Mouse (Mus musculus): ENCODE data around the gene Lhx4.

Gene Lhx4

GRCm38 (mm10) chr1:155703191-155703680, 48.2 kb downstream of the Lhx4 start:
- DNase-seq (ENCODE audit: low spot score), result no peak

- DNase-seq (ENCODE audit: low spot score), result peak; percentile 77
Measured at GRCm38 (mm10) chr1:155700886-155701285, 50.6 kb downstream of the Lhx4 start.

GRCm38 (mm10) chr1:155698373-155699159, 52.9 kb downstream of the Lhx4 start:
- no peak for DNase-seq (ENCODE audit: low spot score)

- DNase-seq (ENCODE audit: low spot score), result no peak
Measured at GRCm38 (mm10) chr1:155693443-155693842, 58.0 kb downstream of the Lhx4 start.

GRCm38 (mm10) chr1:155693026-155693425, 58.5 kb downstream of the Lhx4 start:
- DNase-seq (ENCODE audit: low spot score), result no peak

GRCm38 (mm10) chr1:155692230-155692629, 59.3 kb downstream of the Lhx4 start:
- DNase-seq (ENCODE audit: low spot score), result no peak

- DNase-seq (ENCODE audit: low spot score), result no peak
Measured at GRCm38 (mm10) chr1:155689558-155689957, 61.9 kb downstream of the Lhx4 start.

GRCm38 (mm10) chr1:155689141-155689540, 62.3 kb downstream of the Lhx4 start:
- no peak for DNase-seq (ENCODE audit: low spot score)

GRCm38 (mm10) chr1:155686816-155687215, 64.7 kb downstream of the Lhx4 start:
- DNase-seq (ENCODE audit: low spot score), result no peak

- DNase-seq (ENCODE audit: low spot score), result no peak
Measured at GRCm38 (mm10) chr1:155681116-155681799, 70.2 kb downstream of the Lhx4 start.

GRCm38 (mm10) chr1:155675570-155675969, 75.9 kb downstream of the Lhx4 start:
- DNase-seq (ENCODE audit: low spot score), result no peak

- no peak for DNase-seq (ENCODE audit: low spot score)
Measured at GRCm38 (mm10) chr1:155663994-155664393, 87.5 kb downstream of the Lhx4 start.

- no peak for DNase-seq (ENCODE audit: low spot score)
Measured at GRCm38 (mm10) chr1:155656321-155656720, 95.2 kb downstream of the Lhx4 start.

GRCm38 (mm10) chr1:155654961-155655360, 96.5 kb downstream of the Lhx4 start:
- no peak for DNase-seq (ENCODE audit: low spot score)

GRCm38 (mm10) chr1:155650121-155650846, 101.2 kb downstream of the Lhx4 start:
- no peak for DNase-seq (ENCODE audit: low spot score)

Data from adipocyte (in vitro differentiated cells).